Mouse (Mus musculus): ENCODE results near the gene Spink4.

DNA sequence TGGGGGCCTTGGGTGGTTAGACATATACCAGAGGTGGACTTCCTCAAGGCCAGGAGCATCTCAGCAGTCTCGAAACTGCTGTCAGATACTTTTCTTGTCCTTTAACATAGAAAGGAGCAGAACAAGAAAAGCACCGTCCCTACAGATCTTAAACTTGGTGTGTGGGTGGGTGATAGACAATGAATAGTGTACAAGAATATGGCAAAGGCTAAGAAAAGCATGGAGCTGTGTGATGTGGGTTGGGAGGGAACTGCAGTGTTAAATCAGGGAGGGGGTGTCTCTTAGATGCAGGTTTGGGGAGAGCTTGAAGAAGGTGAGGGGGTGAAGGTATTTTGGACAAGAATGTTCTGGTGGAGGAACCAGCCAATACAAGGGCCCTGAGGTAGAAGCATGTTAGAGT, 724 bp downstream of the Spink4 start:
- no peak for TF ChIP-seq MAFK (IDR thresholded peaks at IDR 0.05; ENCODE audit: insufficient read depth, low read depth, low read length)
- no peak for TF ChIP-seq ZC3H11A (IDR thresholded peaks at IDR 0.05; ENCODE audit: borderline replicate concordance, low read depth, low read length)
- TF ChIP-seq CHD2 (IDR thresholded peaks at IDR 0.05; ENCODE audit: low read depth, low read length) = no peak
- no peak for TF ChIP-seq ZNF384 (IDR thresholded peaks at IDR 0.05; ENCODE audit: low read depth, low read length)

All from ES-E14 (cell line).